Mouse (Mus musculus): ENCODE results near the gene Kif16b. TPM values are rescaled to one million over a fixed set of nuclear protein-coding genes. Genes with fewer than 3 reads are reported as not detected.

The Kif16b gene
- total RNA-seq, 2 experiments from 2014 or later: 24.9 to 27.0 TPM

- peak; percentile 59 for DNase-seq
Observed at GRCm38 (mm10) chr2:142874562-142874961, 26.8 kb downstream of the Kif16b start.

- no peak for DNase-seq
Observed at GRCm38 (mm10) chr2:142870055-142870454, 31.3 kb downstream of the Kif16b start.

- no peak for DNase-seq
Observed at GRCm38 (mm10) chr2:142867481-142867880, 33.9 kb downstream of the Kif16b start.

- no peak for DNase-seq
Observed at GRCm38 (mm10) chr2:142860994-142861393, 40.3 kb downstream of the Kif16b start.

GRCm38 (mm10) chr2:142859452-142859851 lies 41.9 kb downstream of the Kif16b start:
- peak; percentile 55 for DNase-seq

GRCm38 (mm10) chr2:142838775-142839174 lies 62.6 kb downstream of the Kif16b start:
- DNase-seq: no peak

GRCm38 (mm10) chr2:142838118-142838517 lies 63.2 kb downstream of the Kif16b start:
- DNase-seq: peak; percentile 7

- no peak for DNase-seq
Observed at GRCm38 (mm10) chr2:142834751-142835150, 66.6 kb downstream of the Kif16b start.

GRCm38 (mm10) chr2:142832617-142833422 lies 68.5 kb downstream of the Kif16b start:
- DNase-seq: no peak

- peak; percentile 54 for DNase-seq
Observed at GRCm38 (mm10) chr2:142813033-142813432, 88.3 kb downstream of the Kif16b start.

GRCm38 (mm10) chr2:142803760-142804448 lies 97.4 kb downstream of the Kif16b start:
- no peak for DNase-seq

- DNase-seq: no peak
Observed at GRCm38 (mm10) chr2:142797310-142797709, 104.0 kb downstream of the Kif16b start.

GRCm38 (mm10) chr2:142775358-142775757 lies 126.0 kb downstream of the Kif16b start:
- no peak for DNase-seq

GRCm38 (mm10) chr2:142774752-142775151 lies 126.6 kb downstream of the Kif16b start:
- no peak for DNase-seq

- DNase-seq: no peak
Observed at GRCm38 (mm10) chr2:142769647-142770121, 131.6 kb downstream of the Kif16b start.

- DNase-seq: no peak
Observed at GRCm38 (mm10) chr2:142764276-142764675, 137.1 kb downstream of the Kif16b start.

- no peak for DNase-seq
Observed at GRCm38 (mm10) chr2:142760843-142761242, 140.5 kb downstream of the Kif16b start.

- no peak for DNase-seq
Observed at GRCm38 (mm10) chr2:142759192-142759591, 142.1 kb downstream of the Kif16b start.

GRCm38 (mm10) chr2:142758091-142758765 lies 143.1 kb downstream of the Kif16b start:
- no peak for DNase-seq

GRCm38 (mm10) chr2:142739338-142739737 lies 162.0 kb downstream of the Kif16b start:
- DNase-seq: no peak

- no peak for DNase-seq
Observed at GRCm38 (mm10) chr2:142738488-142738887, 162.8 kb downstream of the Kif16b start.

GRCm38 (mm10) chr2:142735691-142736090 lies 165.6 kb downstream of the Kif16b start:
- no peak for DNase-seq

- no peak for DNase-seq
Observed at GRCm38 (mm10) chr2:142734046-142734445, 167.3 kb downstream of the Kif16b start.

Data from heart, postnatal 4 days (tissue).